Mouse (Mus musculus) limb, embryonic 13.5 days (tissue): ENCODE results near the gene Zbtb12. TPM values are rescaled to one million over a fixed set of nuclear protein-coding genes. Genes with fewer than 3 reads are reported as not detected.
"Not testable (repeated sequence)": the region's sequence is repeated elsewhere in the genome, so short reads cannot be mapped to it uniquely, and the experiment has no call there.

Experiments used
- ATAC-seq: fragments of 200-750 bp; cut with Nextera tagmentation; 2 replicates; pipeline ENCODE4 v1.8.0; 2017; ENCODE audit warnings: low read depth, moderate number of reproducible peaks, moderate TSS enrichment; ENCODE audit not compliant: low FRiP score
- H3K27ac ChIP-seq: fragments of 300-500 bp; sonication (generic); 2 replicates; pipeline ENCODE4 v1.5.1; 2015; ENCODE audit warnings: inconsistent platforms, mild to moderate bottlenecking, moderate library complexity
- H3K27me3 ChIP-seq: fragments of 300-500 bp; sonication (generic); 2 replicates; pipeline ENCODE4 v1.6.1; 2015; ENCODE audit warnings: mild to moderate bottlenecking, inconsistent platforms
- H3K36me3 ChIP-seq: fragments of 300-500 bp; sonication (generic); 2 replicates; pipeline ENCODE4 v1.6.1; 2015; ENCODE audit warnings: inconsistent platforms, mild to moderate bottlenecking, moderate library complexity
- H3K4me1 ChIP-seq: fragments of 300-500 bp; sonication (generic); 2 replicates; pipeline ENCODE4 v1.6.1; 2015; ENCODE audit warnings: inconsistent platforms
- H3K4me2 ChIP-seq: fragments of 300-500 bp; sonication (generic); replicated peaks from 2 replicates; pipeline ENCODE4 v1.6.1; 2015; ENCODE audit warnings: inconsistent platforms, mild to moderate bottlenecking, moderate library complexity
- H3K4me3 ChIP-seq: fragments of 300-500 bp; sonication (generic); 2 replicates; pipeline ENCODE4 v1.5.1; 2015; ENCODE audit warnings: moderate library complexity, mild to moderate bottlenecking, inconsistent platforms
- H3K9ac ChIP-seq: fragments of 300-500 bp; sonication (generic); 2 replicates; pipeline ENCODE4 v1.6.1; 2015; ENCODE audit warnings: mild to moderate bottlenecking, inconsistent platforms
- H3K9me3 ChIP-seq: fragments of 300-500 bp; sonication (generic); 2 replicates; pipeline ENCODE4 v1.6.1; 2016; ENCODE audit warnings: inconsistent platforms
- WGBS: fragments of 180-500 bp; shearing (Covaris S2); methylation state at CpG from one replicate; pipeline ENCODE4 v1.1.7; 2015; 5-methylcytosine and 5-hydroxymethylcytosine counted together
- polyA plus RNA-seq: library from polyadenylated mRNA; unstranded; fragments of >200 nt; fragmentation: Nextera tagmentation; extraction: Ambion mirVana; gene quantifications from 2 replicates; pipeline ENCODE4 v1.2.1, GENCODE M21; 2015

Gene Zbtb12
- 5.4 TPM in 2 replicates for polyA plus RNA-seq

DNA sequence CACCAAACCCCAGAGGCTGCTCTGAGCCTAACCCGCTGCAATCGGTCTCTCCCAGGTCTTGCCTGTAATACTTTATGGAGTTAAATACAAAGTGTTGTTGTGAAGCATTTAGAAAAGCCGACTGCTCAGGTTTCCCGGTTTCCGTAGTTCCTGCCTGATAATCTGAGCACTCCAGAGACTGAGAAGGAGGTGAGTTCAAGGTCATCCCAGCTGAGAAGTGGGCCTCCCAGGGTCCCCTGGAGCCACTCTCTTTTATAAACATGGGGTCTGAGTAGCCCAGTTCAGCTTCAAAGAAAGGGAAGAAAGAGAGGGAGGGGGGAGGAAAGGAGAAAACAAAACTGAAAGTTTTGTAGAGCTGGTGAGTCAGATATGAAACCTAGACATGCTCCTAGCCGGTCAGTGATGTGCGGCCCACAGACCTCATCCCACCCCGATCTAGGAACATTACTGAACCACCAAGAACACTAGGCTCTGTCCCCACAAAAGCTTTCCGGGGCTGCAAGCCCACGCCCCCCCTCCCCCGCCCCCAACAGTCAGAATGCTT, at the start of gene Zbtb12:
Gene Zbtb12, plus strand, starts transcription at position 148 of the 544 bp plus-strand sequence.
- Histone ChIP-seq H3K27ac (no peak within 1 kb of the TSS), H3K27me3 (peaks cover 16% of the 10 kb centered on the region), H3K4me1 (0 out of 2 replicates have a peak, but pooled peaks cover 4% of the 10 kb centered on the region), H3K9me3 (no peaks in the 10 kb centered on the region), H3K9ac (no peak within 1 kb of the TSS; the same call in 1 of the 2 replicates), H3K4me2 (no peak within 1 kb of the TSS), H3K4me3 (no peak within 1 kb of the TSS), H3K36me3 (no peaks in the 10 kb centered on the region)
- 53% methylated on average over 11 of the region's 11 CpGs for WGBS
- no peak for ATAC-seq

DNA sequence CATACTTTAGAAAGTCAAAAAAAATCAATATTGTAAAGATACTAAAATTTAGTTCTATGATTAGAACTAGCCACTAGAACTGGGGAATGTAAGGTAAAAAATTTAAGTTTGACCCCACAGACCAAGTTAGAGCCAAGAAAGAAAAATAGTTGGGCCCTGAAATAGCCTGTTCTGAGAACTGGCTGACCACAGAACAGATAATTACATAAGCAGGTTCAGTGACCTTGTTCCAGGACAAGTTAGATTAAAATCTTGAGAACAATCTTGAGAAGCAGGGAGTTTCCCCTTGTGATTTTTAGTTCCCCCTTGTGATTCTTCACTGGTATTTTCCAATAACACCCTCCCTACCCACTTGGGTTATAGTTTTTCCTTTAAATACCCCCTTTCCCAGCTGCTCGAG, 48.5 kb upstream of the Zbtb12 start:
- WGBS: 97% methylated on average over 1 of the region's 1 CpGs
- H3K4me3 ChIP-seq, H3K27me3 ChIP-seq, H3K9me3 ChIP-seq, ATAC-seq, H3K9ac ChIP-seq, H3K4me2 ChIP-seq, H3K4me1 ChIP-seq, H3K27ac ChIP-seq: not testable (repeated sequence)
- peaks cover 74% of the 10 kb centered on the region for H3K36me3 ChIP-seq

DNA sequence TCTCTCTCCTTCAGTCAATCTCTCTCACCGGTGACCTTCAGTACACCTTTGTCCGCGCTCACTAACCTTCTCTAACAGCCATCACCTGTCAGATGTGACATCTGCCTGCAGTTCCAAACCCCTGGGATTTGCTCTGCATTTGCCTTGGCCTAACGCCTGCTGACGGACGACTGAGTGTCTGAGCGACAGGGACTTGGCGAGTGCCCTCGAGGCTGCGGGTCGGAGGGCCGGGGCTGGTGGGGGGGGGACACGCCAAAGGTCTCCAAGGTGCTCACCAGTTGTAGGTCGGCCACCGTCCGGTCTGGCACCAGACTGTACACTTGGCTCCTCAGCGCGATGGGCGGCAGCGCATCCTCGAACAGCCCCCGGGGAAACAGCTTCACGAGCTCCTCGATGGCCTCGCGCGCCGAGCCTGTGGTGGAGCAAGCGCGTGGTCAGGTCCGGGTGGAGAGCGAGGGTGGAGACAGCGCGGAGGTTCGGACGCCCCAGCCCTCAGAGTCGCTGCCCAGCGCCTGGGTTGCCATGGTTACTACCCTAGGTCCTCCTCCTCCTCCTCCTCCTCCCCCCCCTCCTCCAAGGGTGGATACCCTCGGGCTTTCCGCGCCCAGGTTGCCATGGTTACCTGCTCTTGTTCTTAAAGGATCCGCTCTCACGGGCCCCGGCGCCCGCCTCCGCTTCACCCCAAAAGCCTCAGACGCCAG, 43.0 kb upstream of the Zbtb12 start:
- peak; percentile 78 for ATAC-seq
- 4% methylated on average over 48 of the region's 48 CpGs for WGBS

DNA sequence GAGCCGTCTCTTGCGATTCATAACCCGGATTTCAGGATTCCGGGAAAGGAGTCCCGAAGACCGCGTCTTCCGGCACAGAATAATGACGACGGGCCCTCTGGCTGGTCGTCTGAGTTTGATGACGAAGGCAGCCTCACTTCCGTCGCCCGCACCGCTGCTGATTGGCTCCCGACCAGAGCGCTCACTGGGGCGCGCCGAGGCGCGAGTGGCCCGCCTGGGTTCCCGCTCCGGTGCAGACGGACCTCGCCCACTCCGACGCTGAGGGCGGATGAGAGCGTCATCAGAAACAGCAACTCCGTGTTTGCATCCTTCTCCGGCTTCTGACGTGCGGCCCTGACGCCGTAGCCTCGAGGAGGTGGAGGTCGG, 42.4 kb upstream of the Zbtb12 start, which contains the start of the genes Stk19 and Dxo:
Gene Stk19, minus strand, starts transcription at position 90 of the 366 bp plus-strand sequence.
Gene Dxo, plus strand, starts transcription at position 164 of the 366 bp plus-strand sequence.
- peak within 1 kb of the TSS; percentile 78; the same call in 1 of the 2 replicates for H3K27ac ChIP-seq
- peak; percentile 92 for ATAC-seq
- peaks cover 52% of the 10 kb centered on the region for H3K36me3 ChIP-seq
- peak within 1 kb of the TSS; percentile 85 for H3K9ac ChIP-seq
- H3K9me3 ChIP-seq: no peaks in the 10 kb centered on the region
- WGBS: 0% methylated on average over 40 of the region's 40 CpGs
- peak within 1 kb of the TSS; percentile 79 for H3K4me3 ChIP-seq
- peak within 1 kb of the TSS; percentile 100 for H3K4me2 ChIP-seq
- H3K27me3 ChIP-seq: no peaks in the 10 kb centered on the region
- peaks cover 23% of the 10 kb centered on the region for H3K4me1 ChIP-seq

More for the DNA sequence above, 43.0 kb upstream of the Zbtb12 start:
- no peak overlapping the region; the same call in 1 of the 2 replicates for H3K27ac ChIP-seq
- H3K4me1 ChIP-seq: peaks cover 23% of the 10 kb centered on the region
- H3K9me3 ChIP-seq: 0 out of 2 replicates have a peak, but pooled peaks cover 1% of the 10 kb centered on the region
- peaks cover 51% of the 10 kb centered on the region for H3K36me3 ChIP-seq
- peak overlapping the region; percentile 100 for H3K4me2 ChIP-seq
- H3K4me3 ChIP-seq: peak overlapping the region; percentile 79
- peak overlapping the region; percentile 85 for H3K9ac ChIP-seq
- no peaks in the 10 kb centered on the region for H3K27me3 ChIP-seq

DNA sequence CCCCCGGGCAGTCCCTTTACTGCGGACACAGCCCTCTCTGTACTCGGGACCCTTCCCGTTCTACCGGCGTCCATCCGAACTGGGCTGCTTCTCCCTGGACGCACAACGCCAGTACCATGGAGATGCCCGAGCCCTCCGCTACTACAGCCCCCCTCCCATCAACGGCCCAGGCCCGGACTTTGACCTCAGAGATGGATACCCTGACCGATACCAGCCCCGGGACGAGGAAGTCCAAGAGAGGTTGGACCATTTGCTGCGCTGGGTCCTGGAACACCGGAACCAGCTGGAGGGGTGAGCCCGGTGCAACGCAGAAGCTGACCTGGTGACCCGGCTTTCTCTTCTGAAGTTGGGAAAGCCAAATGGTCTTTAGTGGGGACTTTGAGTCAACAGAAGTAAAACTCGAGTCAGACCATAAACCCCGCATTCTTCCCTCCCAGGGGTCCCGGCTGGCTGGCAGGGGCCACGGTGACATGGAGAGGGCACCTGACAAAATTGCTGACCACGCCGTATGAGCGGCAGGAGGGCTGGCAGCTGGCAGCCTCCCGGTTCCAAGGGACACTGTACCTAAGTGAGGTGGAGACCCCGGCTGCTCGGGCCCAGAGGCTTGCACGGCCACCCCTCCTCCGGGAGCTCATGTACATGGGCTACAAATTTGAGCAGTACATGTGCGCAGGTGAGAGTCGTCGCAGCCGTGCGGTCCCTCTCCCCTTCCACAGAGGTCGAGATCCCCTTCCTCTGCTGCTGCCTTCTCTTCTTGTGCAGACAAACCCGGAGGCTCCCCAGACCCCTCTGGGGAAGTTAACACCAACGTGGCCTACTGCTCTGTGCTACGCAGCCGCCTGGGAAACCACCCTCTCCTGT, 41.6 kb upstream of the Zbtb12 start:
- peaks cover 23% of the 10 kb centered on the region for H3K4me1 ChIP-seq
- H3K9me3 ChIP-seq: no peaks in the 10 kb centered on the region
- peak overlapping the region; percentile 100 for H3K4me2 ChIP-seq
- peaks cover 52% of the 10 kb centered on the region for H3K36me3 ChIP-seq
- peak overlapping the region; percentile 85 for H3K9ac ChIP-seq
- no peak for ATAC-seq
- WGBS: 32% methylated on average over 43 of the region's 43 CpGs
- no peaks in the 10 kb centered on the region for H3K27me3 ChIP-seq
- peak overlapping the region; percentile 78; the same call in 1 of the 2 replicates for H3K27ac ChIP-seq
- H3K4me3 ChIP-seq: peak overlapping the region; percentile 79

DNA sequence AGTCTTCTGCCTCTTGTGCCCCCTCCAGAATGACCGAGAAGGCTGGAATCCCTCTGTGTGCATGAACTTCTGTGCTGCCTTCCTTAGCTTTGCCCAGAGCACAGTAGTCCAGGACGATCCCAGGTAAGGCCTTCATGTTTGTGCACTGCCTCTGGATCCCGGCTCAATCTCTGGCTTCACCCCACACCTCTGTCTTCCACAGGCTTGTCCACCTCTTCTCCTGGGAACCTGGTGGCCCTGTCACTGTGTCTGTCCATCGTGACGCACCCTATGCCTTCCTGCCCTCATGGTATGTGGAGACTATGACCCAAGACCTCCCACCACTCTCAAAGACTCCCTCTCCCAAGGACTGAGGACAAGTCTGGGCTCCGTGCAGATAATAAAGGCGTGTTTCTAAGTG, 40.5 kb upstream of the Zbtb12 start:
- Histone ChIP-seq H3K36me3 (peaks cover 54% of the 10 kb centered on the region), H3K4me2 (peak overlapping the region; percentile 25), H3K4me3 (no peak overlapping the region), H3K27ac (no peak overlapping the region), H3K4me1 (peaks cover 23% of the 10 kb centered on the region), H3K27me3 (no peaks in the 10 kb centered on the region), H3K9me3 (no peaks in the 10 kb centered on the region), H3K9ac (no peak overlapping the region)
- no peak for ATAC-seq
- WGBS: 89% methylated on average over 7 of the region's 7 CpGs

DNA sequence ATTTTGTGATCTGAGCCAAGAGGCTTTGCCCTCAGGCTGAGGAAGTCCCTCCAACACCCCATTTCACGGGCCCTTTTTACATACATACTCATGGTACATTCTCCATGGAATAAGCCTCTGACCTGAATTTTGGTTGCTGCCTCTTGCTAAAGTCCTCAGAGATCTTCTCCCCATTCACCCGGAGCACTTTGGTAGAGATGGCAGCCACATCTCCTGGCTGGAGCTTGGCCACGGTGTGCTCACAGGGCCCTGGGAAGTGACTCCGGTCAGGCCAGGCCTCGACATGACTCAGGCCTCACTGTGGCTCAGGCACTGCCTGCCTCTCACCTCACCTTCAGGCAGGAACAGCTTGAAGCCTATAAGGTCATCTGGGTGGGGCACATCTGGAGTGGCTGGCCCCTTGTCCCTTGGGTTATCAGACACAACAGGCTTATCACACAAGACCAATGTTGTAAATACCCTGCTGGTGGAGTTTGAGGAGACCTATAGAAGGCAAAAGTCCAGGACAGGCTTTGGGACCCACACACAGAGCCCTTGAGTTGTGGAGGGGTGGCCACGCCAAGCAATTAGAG, 38.5 kb upstream of the Zbtb12 start:
- no peaks in the 10 kb centered on the region for H3K27me3 ChIP-seq
- H3K4me3 ChIP-seq: no peak overlapping the region
- no peak overlapping the region for H3K4me2 ChIP-seq
- no peak overlapping the region for H3K9ac ChIP-seq
- 89% methylated on average over 6 of the region's 6 CpGs for WGBS
- H3K36me3 ChIP-seq: peaks cover 73% of the 10 kb centered on the region
- no peak overlapping the region for H3K27ac ChIP-seq
- ATAC-seq: no peak
- H3K4me1 ChIP-seq: peaks cover 19% of the 10 kb centered on the region
- no peaks in the 10 kb centered on the region for H3K9me3 ChIP-seq

DNA sequence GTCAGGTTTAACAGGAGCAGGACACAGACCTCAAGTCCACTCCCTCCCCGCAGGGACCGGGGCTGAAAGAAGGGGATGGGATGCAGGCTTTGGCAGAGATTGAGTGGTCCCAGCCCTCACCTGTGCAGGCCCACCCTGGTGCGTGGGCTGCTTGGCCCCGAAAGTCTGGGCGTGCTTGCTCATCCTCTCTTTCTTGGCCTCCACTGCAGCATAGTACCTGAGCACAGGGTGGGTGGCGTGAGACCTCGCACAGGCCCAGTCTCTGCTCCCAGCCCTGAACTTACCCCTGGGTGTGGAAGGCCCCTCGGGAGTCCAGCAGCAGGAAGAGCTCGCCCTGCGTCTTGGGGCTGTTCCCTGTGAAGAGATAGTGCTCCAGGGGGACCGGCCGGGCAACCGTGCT, 34.4 kb upstream of the Zbtb12 start:
- Histone ChIP-seq H3K27ac (no peak overlapping the region), H3K27me3 (no peaks in the 10 kb centered on the region), H3K36me3 (peaks cover 84% of the 10 kb centered on the region), H3K4me2 (no peak overlapping the region), H3K9me3 (no peaks in the 10 kb centered on the region), H3K4me1 (peaks cover 6% of the 10 kb centered on the region), H3K9ac (no peak overlapping the region), H3K4me3 (no peak overlapping the region)
- WGBS: 94% methylated on average over 13 of the region's 13 CpGs
- ATAC-seq: no peak

DNA sequence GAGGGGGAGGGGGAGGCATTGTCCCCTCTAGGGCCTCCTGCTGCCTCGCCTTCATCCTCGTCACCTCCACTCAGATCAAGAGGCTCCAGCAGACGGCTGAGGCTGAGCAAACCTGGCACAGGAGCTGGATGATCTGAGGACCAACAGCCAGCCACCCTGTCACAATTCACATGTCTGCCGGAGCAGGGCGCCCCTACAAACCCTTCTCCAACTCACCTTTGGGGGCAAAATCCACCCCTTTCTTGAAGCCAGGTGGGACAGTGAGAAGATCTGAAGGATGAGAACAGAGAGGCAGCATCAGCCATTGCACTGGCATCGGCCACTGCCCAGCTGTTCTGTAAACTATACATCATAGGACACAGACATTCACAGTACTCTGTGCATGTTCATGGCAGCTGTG, 32.1 kb upstream of the Zbtb12 start:
- H3K27ac ChIP-seq: no peak overlapping the region
- no peaks in the 10 kb centered on the region for H3K27me3 ChIP-seq
- no peaks in the 10 kb centered on the region for H3K9me3 ChIP-seq
- peaks cover 21% of the 10 kb centered on the region for H3K4me1 ChIP-seq
- H3K36me3 ChIP-seq: peaks cover 62% of the 10 kb centered on the region
- peak overlapping the region; percentile 45; the same call in 1 of the 2 replicates for H3K9ac ChIP-seq
- no peak overlapping the region for H3K4me2 ChIP-seq
- no peak overlapping the region for H3K4me3 ChIP-seq
- ATAC-seq: no peak
- 90% methylated on average over 6 of the region's 6 CpGs for WGBS

DNA sequence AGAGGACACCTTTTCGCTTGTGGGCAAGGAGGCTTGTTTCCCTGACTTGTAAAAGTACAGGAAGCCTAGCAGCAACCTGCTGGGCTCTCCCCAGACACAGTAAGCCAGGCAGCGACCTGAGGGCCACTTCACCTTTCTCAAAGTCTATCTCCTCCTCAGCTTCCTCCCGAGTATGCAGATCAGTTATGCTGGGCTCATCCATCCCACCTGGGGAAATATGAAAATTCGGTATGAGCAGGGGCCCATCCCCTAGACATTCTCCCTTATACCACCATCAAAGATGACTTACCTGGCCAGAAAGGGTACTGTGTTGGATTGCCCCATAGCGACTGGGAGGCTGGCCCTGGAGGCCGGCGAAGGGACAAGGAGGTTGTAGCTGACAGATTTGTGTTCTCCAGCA, 31.7 kb upstream of the Zbtb12 start:
- peaks cover 21% of the 10 kb centered on the region for H3K4me1 ChIP-seq
- ATAC-seq: no peak
- H3K27me3 ChIP-seq: no peaks in the 10 kb centered on the region
- no peaks in the 10 kb centered on the region for H3K9me3 ChIP-seq
- no peak overlapping the region for H3K4me3 ChIP-seq
- H3K27ac ChIP-seq: no peak overlapping the region
- 93% methylated on average over 7 of the region's 7 CpGs for WGBS
- H3K4me2 ChIP-seq: no peak overlapping the region
- H3K36me3 ChIP-seq: peaks cover 62% of the 10 kb centered on the region
- H3K9ac ChIP-seq: peak overlapping the region; percentile 45; the same call in 1 of the 2 replicates

DNA sequence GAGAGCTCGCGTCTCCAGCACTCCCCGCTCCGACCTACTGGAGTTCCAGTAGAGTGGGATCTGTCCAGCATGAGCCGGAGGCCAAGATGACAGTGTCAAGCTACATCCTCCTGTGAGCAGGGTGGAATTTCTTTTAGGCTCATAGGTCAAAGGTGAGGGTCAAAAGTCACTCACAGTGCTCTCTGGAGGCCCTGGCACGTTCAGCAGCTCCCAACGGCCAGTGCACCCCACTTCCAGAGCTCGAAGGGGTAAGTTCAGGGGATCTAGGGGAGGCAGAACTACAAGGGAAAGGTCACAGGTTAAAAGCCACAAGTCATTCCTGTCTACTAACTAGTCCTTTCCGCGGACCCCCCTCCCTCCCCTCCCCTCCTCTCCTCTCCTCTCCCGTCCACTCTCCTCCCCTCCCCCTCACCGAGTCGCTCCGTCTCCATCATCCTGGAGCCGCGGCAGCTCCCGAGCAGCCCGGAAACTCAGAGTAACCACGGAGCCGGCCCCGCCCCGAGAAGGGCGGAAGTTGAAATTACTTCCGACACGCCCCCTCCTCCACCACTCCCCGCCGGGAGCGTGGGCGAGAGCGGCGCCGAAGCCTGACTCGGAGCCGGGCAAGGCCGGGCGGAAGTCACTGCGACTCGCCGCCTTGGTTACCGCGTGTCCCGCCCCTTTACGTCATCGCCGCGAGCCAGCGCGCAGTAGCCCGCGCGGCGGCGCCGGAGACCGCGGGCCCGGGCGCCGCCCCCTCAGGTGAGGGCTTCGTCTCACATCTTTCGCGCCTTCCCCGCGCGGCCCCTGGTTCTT, 29.4 kb upstream of the Zbtb12 start, which contains the start of the genes Skiv2l and Nelfe:
Gene Skiv2l, minus strand, starts transcription at position 489 of the 795 bp plus-strand sequence.
Gene Nelfe, plus strand, starts transcription at position 670 of the 795 bp plus-strand sequence.
- Histone ChIP-seq H3K27ac (0 out of 2 replicates have a peak within 1 kb of the TSS, but pooled peaks have one; percentile 48), H3K9ac (peak within 1 kb of the TSS; percentile 89), H3K9me3 (no peaks in the 10 kb centered on the region), H3K27me3 (no peaks in the 10 kb centered on the region), H3K36me3 (peaks cover 62% of the 10 kb centered on the region), H3K4me1 (peaks cover 21% of the 10 kb centered on the region), H3K4me3 (peak within 1 kb of the TSS; percentile 89), H3K4me2 (peak within 1 kb of the TSS; percentile 95)
- ATAC-seq: peak; percentile 97
- under 1% methylated on average over 64 of the region's 65 CpGs for WGBS
